Mouse (Mus musculus) C2C12 (cell line): ENCODE measurements around the gene Gps1. TPM values are rescaled to one million over a fixed set of nuclear protein-coding genes. Genes with fewer than 3 reads are reported as not detected.
"Not testable (repeated sequence)": the region's sequence is repeated elsewhere in the genome, so short reads cannot be mapped to it uniquely, and the experiment has no call there.

Experiments
- H3K27me3 ChIP-seq: one replicate; pipeline ENCODE4 v1.6.1; 2011; ENCODE audit not compliant: control insufficient read depth, insufficient read depth, insufficient read length
- H3K36me3 ChIP-seq: one replicate; pipeline ENCODE4 v1.6.1; 2011; ENCODE audit not compliant: control insufficient read depth, insufficient read depth
- H3K4me3 ChIP-seq: one replicate; pipeline ENCODE4 v1.5.1; 2011; ENCODE audit warnings: mild to moderate bottlenecking, control low read depth; ENCODE audit not compliant: poor library complexity, insufficient read depth, severe bottlenecking
- H3K79me2 ChIP-seq: one replicate; pipeline ENCODE4 v1.6.1; 2011; ENCODE audit not compliant: control insufficient read depth, insufficient read depth
- H3K79me3 ChIP-seq: one replicate; pipeline ENCODE4 v1.6.1; 2011; ENCODE audit warnings: low read depth, control low read depth
- H3ac ChIP-seq: one replicate; pipeline ENCODE3; 2011; ENCODE audit warnings: low read depth; ENCODE audit not compliant: control insufficient read depth, insufficient read length
- CEBPB ChIP-seq: IDR thresholded peaks from one replicate; pipeline ENCODE4 v1.6.1; 2011; ENCODE audit warnings: low read depth, mild to moderate bottlenecking, control low read depth, moderate library complexity
- CTCF ChIP-seq: IDR thresholded peaks from one replicate; pipeline ENCODE4 v1.5.1; 2011; ENCODE audit not compliant: control insufficient read depth, insufficient read depth, insufficient read length
- FOSL1 ChIP-seq: IDR thresholded peaks from one replicate; pipeline ENCODE4 v1.8.0; 2011; ENCODE audit warnings: mild to moderate bottlenecking, low read length; ENCODE audit not compliant: poor library complexity, insufficient read depth, severe bottlenecking
- MAX ChIP-seq: IDR thresholded peaks from one replicate; pipeline ENCODE4 v1.6.1; 2011; ENCODE audit warnings: mild to moderate bottlenecking, control low read depth
- MYOD1 ChIP-seq: IDR thresholded peaks from one replicate; pipeline ENCODE4 v1.6.1; 2011; ENCODE audit warnings: low read depth; ENCODE audit not compliant: control insufficient read depth, insufficient read length
- MYOG ChIP-seq: IDR thresholded peaks from one replicate; pipeline ENCODE4 v1.6.1; 2011; ENCODE audit not compliant: control insufficient read depth, insufficient read length; ENCODE audit errors: extremely low read depth
- USF1 ChIP-seq: IDR thresholded peaks from one replicate; pipeline ENCODE4 v1.6.1; 2011; ENCODE audit warnings: low read depth, mild to moderate bottlenecking, control low read depth, moderate library complexity
- polyA plus RNA-seq: library from polyadenylated mRNA; unstranded; fragments of >200 nt; fragmentation: generic; extraction: Trizol; gene quantifications from one replicate; pipeline ENCODE4 v1.2.1, GENCODE M21; 2012; ENCODE audit warnings: missing spikeins

The Gps1 gene
- polyA plus RNA-seq, 1 experiment, result 187 TPM

DNA sequence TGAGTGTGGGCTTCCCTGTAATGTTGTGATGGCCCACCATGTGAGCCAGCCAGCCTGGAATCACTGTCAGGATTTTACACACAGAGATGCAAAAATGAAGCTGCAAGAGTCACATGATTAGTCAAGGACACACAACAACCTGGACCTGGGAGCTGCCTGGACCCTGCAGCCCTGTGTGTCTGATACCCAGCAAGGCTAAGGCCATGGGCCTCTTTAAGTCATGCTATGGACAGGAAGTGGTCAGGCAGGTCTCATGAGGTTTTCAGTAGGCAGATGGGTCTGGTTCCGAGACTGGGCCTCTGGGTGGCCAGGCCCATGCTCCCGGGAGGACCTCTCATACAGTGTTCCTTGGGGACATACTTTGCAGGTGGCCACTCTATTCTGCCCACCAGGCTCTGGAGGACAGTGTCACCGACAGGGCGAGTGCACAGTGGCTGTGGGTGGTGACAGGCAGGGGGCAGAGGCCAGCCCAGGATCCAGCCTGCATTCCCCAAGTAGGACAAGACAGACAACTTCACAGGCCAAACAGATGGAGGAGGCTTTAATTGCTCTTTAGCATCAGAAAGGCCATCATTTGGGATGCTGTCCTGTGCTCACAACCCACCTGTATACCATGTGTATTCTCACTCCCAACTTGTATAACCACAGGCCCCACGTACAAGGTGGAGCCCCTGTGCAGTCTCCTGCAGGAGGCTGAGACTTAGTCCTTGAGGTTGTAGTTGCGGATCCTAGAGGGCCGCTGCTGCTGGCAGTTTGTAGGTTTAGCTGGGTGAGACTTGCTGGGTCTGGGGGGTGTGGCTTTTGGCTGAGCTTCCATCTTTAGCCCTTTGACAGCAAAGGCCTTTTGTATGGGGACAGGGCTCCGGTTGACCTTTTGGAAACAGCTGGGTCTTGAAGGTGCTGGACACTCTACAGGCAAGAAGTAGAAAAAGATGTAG lies 42.2 kb downstream of the Gps1 start:
- Histone ChIP-seq H3K36me3 (peaks cover 17% of the 10 kb centered on the region), H3K79me3 (peaks cover 22% of the 10 kb centered on the region), H3ac (no peak overlapping the region), H3K79me2 (peaks cover 26% of the 10 kb centered on the region), H3K27me3 (no peaks in the 10 kb centered on the region), H3K4me3 (no peak overlapping the region)
- TF ChIP-seq CTCF (no peak), MYOG (no peak), USF1 (no peak), CEBPB (no peak), MYOD1 (no peak), FOSL1 (no peak), MAX (no peak)

DNA sequence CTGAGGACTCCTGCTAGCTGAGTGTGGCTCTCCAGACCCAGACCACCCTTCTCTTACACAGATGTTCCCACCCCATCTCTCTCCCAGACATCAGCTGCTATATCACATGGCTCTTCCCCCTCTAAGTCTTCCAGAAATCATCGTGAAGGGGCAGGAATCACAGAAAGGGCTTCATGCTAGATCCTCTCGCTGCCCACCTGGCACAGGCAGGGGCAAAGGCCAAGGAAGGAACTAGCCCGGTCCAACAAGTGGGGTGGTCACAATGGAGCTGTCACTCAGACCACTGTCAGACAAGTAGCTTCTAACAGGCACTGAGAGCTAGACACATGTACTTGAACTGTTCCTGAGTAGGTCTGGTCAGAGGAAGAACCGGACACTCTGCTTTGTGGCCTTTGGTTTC lies 44.3 kb downstream of the Gps1 start:
- H3ac ChIP-seq, result no peak overlapping the region
- no peaks in the 10 kb centered on the region for H3K27me3 ChIP-seq
- no peak overlapping the region for H3K4me3 ChIP-seq
- peaks cover under 1% of the 10 kb centered on the region for H3K79me3 ChIP-seq
- TF ChIP-seq MYOG (no peak), CEBPB (no peak), MAX (no peak), USF1 (no peak), FOSL1 (no peak), MYOD1 (no peak), CTCF (no peak)
- H3K79me2 ChIP-seq, result peaks cover 5% of the 10 kb centered on the region
- H3K36me3 ChIP-seq, result no peaks in the 10 kb centered on the region

DNA sequence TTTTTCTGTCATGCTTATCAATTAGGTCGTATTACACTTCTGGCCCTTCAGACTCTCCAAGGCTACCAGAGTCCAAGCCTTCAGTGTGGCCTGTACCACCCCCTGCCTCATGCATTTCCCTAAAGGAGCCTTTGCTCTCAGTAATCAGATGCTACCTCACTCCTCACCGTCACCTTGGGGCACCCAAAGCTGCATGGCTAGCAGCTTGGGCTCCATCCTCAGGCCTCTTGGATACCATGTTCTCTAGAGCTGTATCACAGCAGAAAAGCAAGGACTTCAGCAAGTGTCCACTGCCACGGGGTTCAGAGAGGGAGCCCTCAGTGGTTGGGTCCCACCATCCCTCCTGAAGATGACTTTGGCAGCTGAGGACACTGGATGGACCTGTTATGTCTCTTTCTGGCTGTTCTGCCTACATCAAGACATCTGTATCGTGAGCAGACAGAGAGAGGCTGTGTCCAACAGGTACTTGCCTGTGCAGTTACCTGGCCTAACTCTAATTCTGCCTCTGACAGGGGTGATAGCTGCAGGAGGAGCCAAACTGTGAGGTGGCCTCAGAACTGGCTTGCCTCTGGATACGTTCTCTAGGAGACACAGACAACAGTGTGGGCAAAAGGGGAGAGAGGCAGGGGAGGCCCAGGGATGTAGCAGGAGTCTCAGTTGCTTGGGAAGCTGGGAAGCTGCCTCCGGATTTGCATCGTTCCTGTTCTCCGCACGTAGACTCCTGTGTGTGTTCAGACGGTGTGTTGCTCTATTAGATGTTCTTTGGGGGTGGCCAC lies 45.9 kb downstream of the Gps1 start:
- Histone ChIP-seq H3K36me3 (no peaks in the 10 kb centered on the region), H3K79me3 (no peaks in the 10 kb centered on the region), H3ac (no peak overlapping the region), H3K79me2 (no peaks in the 10 kb centered on the region), H3K4me3 (no peak overlapping the region), H3K27me3 (no peaks in the 10 kb centered on the region)
- TF ChIP-seq USF1 (no peak), CEBPB (no peak), MYOD1 (no peak), FOSL1 (no peak)

DNA sequence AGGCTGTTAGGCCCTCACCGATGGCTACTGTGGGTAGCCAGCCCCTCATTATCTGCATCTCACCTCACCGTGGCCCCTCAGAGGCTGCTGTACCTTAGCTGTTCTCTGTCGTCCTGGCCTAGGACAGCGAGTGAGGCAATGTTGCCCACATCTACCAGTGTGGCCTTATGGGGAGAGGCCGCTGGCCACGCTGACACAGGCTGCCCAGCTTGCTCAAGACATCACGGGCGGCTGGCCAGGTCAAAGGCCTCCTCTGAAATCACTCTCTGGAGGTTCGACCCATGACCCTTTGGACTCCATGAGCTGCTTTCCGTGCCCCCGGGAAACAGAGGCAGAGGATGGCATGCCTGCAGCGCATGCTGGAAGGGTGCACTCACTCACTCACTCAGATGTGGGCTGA lies 46.6 kb downstream of the Gps1 start:
- no peaks in the 10 kb centered on the region for H3K79me3 ChIP-seq
- TF ChIP-seq MYOG (no peak), MAX (no peak), CTCF (no peak), USF1 (no peak)
- H3K4me3 ChIP-seq, result no peak overlapping the region
- no peaks in the 10 kb centered on the region for H3K36me3 ChIP-seq
- H3K79me2 ChIP-seq, result no peaks in the 10 kb centered on the region
- no peaks in the 10 kb centered on the region for H3K27me3 ChIP-seq
- no peak overlapping the region for H3ac ChIP-seq

DNA sequence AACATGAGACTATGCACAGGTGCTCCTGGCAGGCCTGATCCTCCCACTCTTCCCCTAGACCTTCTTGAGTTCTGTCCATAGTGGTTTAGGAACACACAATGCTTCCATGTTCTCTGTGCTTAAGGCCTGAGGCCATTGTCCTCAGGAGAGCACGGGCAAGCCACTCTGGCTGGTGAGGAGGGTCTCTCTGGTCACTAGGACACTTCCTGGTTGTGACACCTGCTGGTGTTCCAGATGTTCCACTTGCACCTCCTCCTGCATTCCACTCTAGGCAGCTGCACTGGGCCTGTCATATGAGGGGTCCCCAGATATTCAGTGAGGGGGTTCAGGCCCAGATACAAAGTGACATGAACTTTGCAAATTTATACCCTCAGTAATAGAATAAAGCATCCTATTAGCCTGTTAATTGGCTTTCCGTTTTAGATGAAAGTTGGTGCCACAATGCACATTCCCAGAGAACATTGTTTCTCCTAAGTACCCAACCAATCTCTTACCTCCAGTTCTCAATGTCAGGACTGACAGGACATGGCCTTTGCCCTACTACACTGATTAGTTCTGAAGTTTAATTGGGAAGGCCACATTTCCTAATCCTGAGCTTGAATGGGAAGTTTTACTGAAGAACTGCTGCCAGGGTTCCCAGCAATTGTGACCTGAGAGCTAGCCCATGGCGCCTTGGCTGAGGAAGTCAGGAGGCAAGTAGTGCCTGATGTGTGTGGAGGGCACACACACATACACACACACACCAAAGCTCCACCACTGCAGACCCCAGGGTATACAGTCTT lies 47.8 kb downstream of the Gps1 start:
- no peaks in the 10 kb centered on the region for H3K79me2 ChIP-seq
- no peak overlapping the region for H3K4me3 ChIP-seq
- no peaks in the 10 kb centered on the region for H3K27me3 ChIP-seq
- no peaks in the 10 kb centered on the region for H3K36me3 ChIP-seq
- TF ChIP-seq CTCF (no peak), CEBPB (no peak), MAX (no peak), FOSL1 (no peak), USF1 (no peak), MYOD1 (no peak), MYOG (no peak)
- H3K79me3 ChIP-seq, result no peaks in the 10 kb centered on the region
- H3ac ChIP-seq, result no peak overlapping the region

DNA sequence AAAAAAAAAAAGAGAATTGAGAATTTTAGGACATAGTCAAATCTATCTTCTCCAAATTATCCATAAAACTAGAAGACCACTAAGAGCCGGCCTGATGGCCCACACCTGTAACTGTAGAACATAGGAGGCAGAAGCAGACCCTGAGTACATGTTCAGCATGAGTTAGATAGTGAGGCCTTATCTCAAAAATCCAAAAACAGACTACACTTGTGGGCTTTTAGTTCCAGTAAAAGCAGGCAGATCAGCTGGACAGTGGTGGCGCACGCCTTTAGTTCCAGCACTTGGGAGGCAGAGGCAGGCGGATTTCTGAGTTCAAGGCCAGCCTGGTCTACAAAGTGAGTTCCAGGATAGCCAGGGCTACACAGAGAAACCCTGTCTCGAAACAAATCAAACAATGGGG lies 48.9 kb downstream of the Gps1 start:
- H3K79me3 ChIP-seq, H3ac ChIP-seq, H3K36me3 ChIP-seq, H3K27me3 ChIP-seq, H3K4me3 ChIP-seq, H3K79me2 ChIP-seq: not testable (repeated sequence)
